In the genomic region with DNA sequence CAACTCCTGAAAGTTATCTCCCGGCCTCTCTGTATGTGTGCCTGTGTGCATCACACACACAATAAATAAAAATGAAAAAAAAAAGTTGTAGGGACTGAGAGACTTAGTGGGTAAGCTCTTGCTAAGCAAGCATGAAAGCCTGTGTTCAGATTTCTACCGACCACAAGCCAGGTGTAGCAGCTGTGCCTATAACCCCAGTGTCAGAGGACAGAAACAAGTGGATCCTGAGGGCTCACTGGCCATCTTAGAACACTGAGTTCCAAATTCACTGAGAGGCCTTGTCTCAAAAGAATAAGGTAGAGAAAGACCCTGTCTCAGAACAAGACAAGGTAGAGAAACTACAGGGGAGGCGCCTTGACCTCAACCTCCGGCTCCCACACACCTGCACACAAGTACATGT, we compare ENCODE assay signal across 31 mouse cellular contexts. TPM values are rescaled to one million over a fixed set of nuclear protein-coding genes. Genes with fewer than 3 reads are reported as not detected.
DNase-seq lines count a peak whose midpoint lies in the region; ATAC-seq and TF ChIP-seq lines count a peak whose summit lies in the region.
"Had no signal": no experiment of that assay in that cellular context is flagged by ENCODE, and none has a peak within 500 bp of the region (broad histone marks: within the 10 kb centered on the region; RNA-seq: fewer than 3 reads in every experiment).

No protein-coding gene starts in this region.

- H3K36me3 ChIP-seq in thymus, adult 2 months (ENCODE audit: control insufficient read depth, insufficient read depth, low read length): peaks cover 4% of the 10 kb centered on the region; the same call in 1 of the 2 replicates
- H3K36me3 ChIP-seq in CH12.LX (replicated peaks in 1 of 2; ENCODE audit: control insufficient read depth in 1 of 2, insufficient read depth in 1 of 2, low read length in 1 of 2): peaks cover 2 to 8% of the 10 kb centered on the region in 2 experiments
- H3K36me3 ChIP-seq: embryonic facial prominence, embryonic 10.5 days; embryonic facial prominence, embryonic 13.5 days; forebrain, embryonic 12.5 days; forebrain, embryonic 15.5 days; heart, embryonic 10.5 days; heart, embryonic 13.5 days; hindbrain, embryonic 10.5 days; hindbrain, embryonic 13.5 days had no signal

- no peak for TF ChIP-seq EP300 in CH12.LX (IDR thresholded peaks at IDR 0.05; ENCODE audit: low read length)

- no peak overlapping the region for H3K4me3 ChIP-seq in thymus, adult 2 months (ENCODE audit: control insufficient read depth, insufficient read depth, low read length)
- no peak overlapping the region for H3K4me3 ChIP-seq in CH12.LX (replicated peaks in 1 of 3; ENCODE audit: low read depth in 2 of 3, low read length in 2 of 3, poor library complexity in 1 of 3)
- H3K4me3 ChIP-seq: embryonic facial prominence, embryonic 10.5 days; embryonic facial prominence, embryonic 13.5 days; erythroblast, embryonic 14.5 days; forebrain, embryonic 12.5 days; forebrain, embryonic 15.5 days; heart, adult 2 months; heart, embryonic 10.5 days; heart, embryonic 13.5 days; hindbrain, embryonic 10.5 days; hindbrain, embryonic 13.5 days had no signal

- H3K27ac ChIP-seq in thymus, adult 2 months (ENCODE audit: control insufficient read depth, insufficient read depth, low read length): peak overlapping the region; percentile 35
- 0 out of 2 replicates have a peak overlapping the region, but pooled peaks have one; percentile 20 for H3K27ac ChIP-seq in CH12.LX (ENCODE audit: insufficient read depth, low read depth)
- H3K27ac ChIP-seq: embryonic facial prominence, embryonic 10.5 days; embryonic facial prominence, embryonic 13.5 days; forebrain, embryonic 12.5 days; forebrain, embryonic 15.5 days; heart, adult 2 months; heart, embryonic 10.5 days; heart, embryonic 13.5 days; hindbrain, embryonic 10.5 days; hindbrain, embryonic 13.5 days had no signal

- H3K9me3 ChIP-seq in CH12.LX (replicated peaks; ENCODE audit: low read length): no peaks in the 10 kb centered on the region
- H3K9me3 ChIP-seq: embryonic facial prominence, embryonic 10.5 days; embryonic facial prominence, embryonic 13.5 days; forebrain, embryonic 12.5 days; forebrain, embryonic 15.5 days; G1E; heart, embryonic 10.5 days; heart, embryonic 13.5 days; hindbrain, embryonic 10.5 days; hindbrain, embryonic 13.5 days had no signal

- DNase-seq in thymus, adult 2 months: no peak
- no peak for DNase-seq in thymus, adult 18-20 months
- DNase-seq in CH12.LX (ENCODE audit: extremely low read depth): no peak
- DNase-seq in thymus, postnatal 14 days: peak; percentile 56
- DNase-seq in cerebellum, adult 11-12 months: no peak
- DNase-seq: adrenal gland, adult 2 months; adrenal gland, postnatal 14 days; cerebellum, adult 11 months; cerebellum, adult 8-10 months; cerebellum, postnatal 10 days; cerebellum, postnatal 36 days; embryo, embryonic 11 days; gastrocnemius, postnatal 10 days; gastrocnemius, postnatal 36 days; heart, adult 2 months had no signal

- TF ChIP-seq POLR2A in thymus, adult 2 months (IDR thresholded peaks at IDR 0.05; ENCODE audit: control insufficient read depth, extremely low read depth, insufficient read depth, low read length, poor library complexity): no peak
- no peak for TF ChIP-seq POLR2A in CH12.LX (IDR thresholded peaks at IDR 0.05; ENCODE audit: low read depth, low read length)

- no peaks in the 10 kb centered on the region for H3K27me3 ChIP-seq in thymus, adult 2 months (ENCODE audit: control insufficient read depth, insufficient read depth, low read length)
- no peaks in the 10 kb centered on the region for H3K27me3 ChIP-seq in CH12.LX (replicated peaks)

- TF ChIP-seq CTCF in thymus, adult 2 months (IDR thresholded peaks at IDR 0.05; ENCODE audit: borderline replicate concordance, control insufficient read depth, extremely low read depth, insufficient read depth, low read length, poor library complexity): no peak
- TF ChIP-seq CTCF in CH12.LX (conservative IDR thresholded peaks at IDR 0.05 in 1 of 2, IDR thresholded peaks at IDR 0.05 in 1 of 2; ENCODE audit: low read depth in 2 of 2, low read length in 2 of 2): no peak

- in situ Hi-C loops in CH12.LX (cut with MboI; ENCODE audit: low pct_ligation_motif_present, low pct_unique_long_range_greater_than_20kb, low sequenced_read_pairs): no loop called here

- dilution Hi-C loops in CH12.LX (cut with MboI; ENCODE audit: extremely low pct_ligation_motif_present, extremely low pct_unique_long_range_greater_than_20kb, low sequenced_read_pairs): no loop called here

- TF ChIP-seq RAD21 in CH12.LX (IDR thresholded peaks at IDR 0.05; ENCODE audit: low read depth, low read length): no peak

- peaks cover 65% of the 10 kb centered on the region for H3K79me2 ChIP-seq in CH12.LX (replicated peaks; ENCODE audit: control insufficient read depth, extremely low read depth, insufficient read depth, poor library complexity, severe bottlenecking)

- 24% methylated on average over 4 of the region's 4 CpGs for WGBS in thymus, adult 2 months

- ATAC-seq in frontal cortex, adult (ENCODE audit: low TSS enrichment): no peak
- ATAC-seq: forebrain, embryonic 15.5 days; hindbrain, embryonic 16.5 days; inflammation-experienced regulatory T-cells, adult 6 months had no signal

- 0 out of 2 replicates have a peak overlapping the region, but pooled peaks have one; percentile 5 for H3K4me2 ChIP-seq in CH12.LX (ENCODE audit: insufficient read depth, low read depth, poor library complexity, severe bottlenecking)
- H3K4me2 ChIP-seq: embryonic facial prominence, embryonic 13.5 days; forebrain, embryonic 12.5 days; forebrain, embryonic 15.5 days; heart, embryonic 13.5 days; hindbrain, embryonic 13.5 days had no signal

- peaks cover 52% of the 10 kb centered on the region for H3K4me1 ChIP-seq in thymus, adult 2 months (replicated peaks; ENCODE audit: control insufficient read depth, insufficient read depth, low read length)
- H3K4me1 ChIP-seq in CH12.LX (ENCODE audit: control insufficient read depth in 1 of 2, insufficient read depth in 2 of 2): peaks cover 36 to 82% of the 10 kb centered on the region in 2 experiments

- peak overlapping the region; percentile 23; the same call in 1 of the 2 replicates for H3K9ac ChIP-seq in CH12.LX (ENCODE audit: insufficient read depth, low read depth)
- H3K9ac ChIP-seq: embryonic facial prominence, embryonic 13.5 days; forebrain, embryonic 12.5 days; forebrain, embryonic 15.5 days; heart, embryonic 13.5 days; hindbrain, embryonic 13.5 days had no signal

TF ChIP-seq in CH12.LX, 34 proteins besides CTCF, POLR2A, EP300 and RAD21:
- TF ChIP-seq SMC3 (IDR thresholded peaks at IDR 0.05; ENCODE audit: low read depth, low read length): no peak
- TF ChIP-seq BHLHE40 (IDR thresholded peaks at IDR 0.05; ENCODE audit: low read depth, low read length): no peak
- no peak for TF ChIP-seq SIN3A (IDR thresholded peaks at IDR 0.05; ENCODE audit: low read length)
- no peak for TF ChIP-seq KAT2A (IDR thresholded peaks at IDR 0.05; ENCODE audit: insufficient replicate concordance, low read length)
- no peak for TF ChIP-seq NELFE (IDR thresholded peaks at IDR 0.05; ENCODE audit: low read depth, low read length)
- TF ChIP-seq ZC3H11A (IDR thresholded peaks at IDR 0.05; ENCODE audit: low read depth, low read length): no peak
- no peak for TF ChIP-seq TCF12 (IDR thresholded peaks at IDR 0.05; ENCODE audit: low read depth, low read length)
- TF ChIP-seq ZMIZ1 (IDR thresholded peaks at IDR 0.05; ENCODE audit: low read depth, low read length): no peak
- no peak for TF ChIP-seq TBP (conservative IDR thresholded peaks at IDR 0.05; ENCODE audit: low read depth, low read length)
- TF ChIP-seq IRF4 (IDR thresholded peaks at IDR 0.05; ENCODE audit: low read depth, low read length): no peak
- no peak for TF ChIP-seq USF1 (IDR thresholded peaks at IDR 0.05; ENCODE audit: low read depth, low read length)
TF ChIP-seq in CH12.LX: peak in this region for 0.

RNA-seq across cellular contexts. Expression of a gene that starts 5.2 kb away (rescaled TPM):
- 198 and 199 TPM in 2 replicates for polyA plus RNA-seq in thymus, adult 2 months (2012; rRNA removed)
- total RNA-seq in CH12.LX (2012; rRNA removed) (13.5 and 13.6 TPM in 2 replicates), CH12.LX (2014; rRNA removed) (13.8 and 14.0 TPM in 2 replicates)
- polyA plus RNA-seq in CH12.LX (2012; ENCODE audit: insufficient read length, low read depth): 21.2 and 23.9 TPM in 2 replicates

RNA-seq across cellular contexts. Expression of a gene that starts 25.3 kb away (rescaled TPM):
- 1.2 and 1.4 TPM in 2 replicates for polyA plus RNA-seq in thymus, adult 2 months (2012; rRNA removed)
- total RNA-seq in CH12.LX (2012; rRNA removed) (not detected in 2 replicates), CH12.LX (2014; rRNA removed) (not detected in 2 replicates)
- not detected in 2 replicates for polyA plus RNA-seq in CH12.LX (2012; ENCODE audit: insufficient read length, low read depth)
- total RNA-seq: gastrocnemius, adult 18-20 months; gastrocnemius, postnatal 36 days; granulocyte monocyte progenitor cell, adult 5-6 weeks; heart, adult 2 months; heart, postnatal 25 days had no signal
- polyA plus RNA-seq: erythroblast, embryonic 14.5 days; G1E; heart, adult 2 months had no signal
